Mouse (Mus musculus): ENCODE data around the gene Trp73. TPM values are rescaled to one million over a fixed set of nuclear protein-coding genes. Genes with fewer than 3 reads are reported as not detected.
A peak's percentile ranks its signal among the peaks of the same experiment; 100 is the strongest.

The Trp73 gene
- polyA plus RNA-seq, 1 experiment, result 2.8 TPM

DNA sequence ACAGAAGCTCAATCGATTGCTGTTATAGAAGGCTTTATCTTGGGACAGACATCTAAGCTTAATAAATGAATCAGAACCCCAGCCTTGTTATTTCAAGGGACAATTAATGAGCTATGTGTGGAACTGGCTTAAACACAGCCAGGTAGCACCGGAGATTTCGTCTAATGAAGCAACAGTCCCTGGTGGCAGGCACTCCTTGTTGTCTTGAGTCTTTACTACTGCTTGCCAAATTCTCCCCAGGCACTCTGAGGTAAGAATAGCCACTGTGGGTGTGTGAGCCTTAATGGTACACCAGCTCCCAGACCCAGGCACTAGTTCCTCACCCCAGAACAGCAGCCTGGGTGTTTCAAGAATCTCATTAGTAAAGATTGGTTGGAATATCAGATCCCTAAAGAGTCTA lies 88.6 kb downstream of the Trp73 start:
- H3K4me3 ChIP-seq (ENCODE audit: low read depth, low read length), result no peak overlapping the region
- no peak overlapping the region for H3K27ac ChIP-seq (ENCODE audit: insufficient read depth, low read length)
- H3K27me3 ChIP-seq (ENCODE audit: control insufficient read depth, insufficient read depth, low read length, poor library complexity, severe bottlenecking), result no peaks in the 10 kb centered on the region
- no peak overlapping the region for H3K9ac ChIP-seq (ENCODE audit: low read depth, poor library complexity, severe bottlenecking)
- H3K36me3 ChIP-seq (ENCODE audit: control insufficient read depth, insufficient read depth, low read length, poor library complexity, severe bottlenecking), result no peaks in the 10 kb centered on the region
- H3K4me1 ChIP-seq (ENCODE audit: control insufficient read depth, insufficient read depth, low read length), result no peaks in the 10 kb centered on the region
- TF ChIP-seq POLR2A (IDR thresholded peaks at IDR 0.05; ENCODE audit: insufficient read depth, low read length) (no peak), CTCF (IDR thresholded peaks at IDR 0.05; ENCODE audit: low read depth, low read length) (no peak), EP300 (IDR thresholded peaks at IDR 0.05; ENCODE audit: insufficient read depth, low read depth, low read length) (no peak)
- no peaks in the 10 kb centered on the region for H3K9me3 ChIP-seq (replicated peaks; ENCODE audit: control insufficient read depth, insufficient read depth, low read length, poor library complexity, severe bottlenecking)

- no peaks in the 10 kb centered on the region for H3K4me1 ChIP-seq (ENCODE audit: control insufficient read depth, insufficient read depth, low read length)
- TF ChIP-seq POLR2A (IDR thresholded peaks at IDR 0.05; ENCODE audit: insufficient read depth, low read length), result no peak
- TF ChIP-seq CTCF (IDR thresholded peaks at IDR 0.05; ENCODE audit: low read depth, low read length), result peak; percentile 37
- no peak overlapping the region for H3K9ac ChIP-seq (ENCODE audit: low read depth, poor library complexity, severe bottlenecking)
- no peaks in the 10 kb centered on the region for H3K9me3 ChIP-seq (replicated peaks; ENCODE audit: control insufficient read depth, insufficient read depth, low read length, poor library complexity, severe bottlenecking)
- no peak overlapping the region for H3K27ac ChIP-seq (ENCODE audit: insufficient read depth, low read length)
- no peak overlapping the region for H3K4me3 ChIP-seq (ENCODE audit: low read depth, low read length)
- no peaks in the 10 kb centered on the region for H3K27me3 ChIP-seq (ENCODE audit: control insufficient read depth, insufficient read depth, low read length, poor library complexity, severe bottlenecking)
- no peaks in the 10 kb centered on the region for H3K36me3 ChIP-seq (ENCODE audit: control insufficient read depth, insufficient read depth, low read length, poor library complexity, severe bottlenecking)
These were observed 94.2 kb downstream of the Trp73 start for GRCm38 (mm10) chr4:154045837-154046236.

DNA sequence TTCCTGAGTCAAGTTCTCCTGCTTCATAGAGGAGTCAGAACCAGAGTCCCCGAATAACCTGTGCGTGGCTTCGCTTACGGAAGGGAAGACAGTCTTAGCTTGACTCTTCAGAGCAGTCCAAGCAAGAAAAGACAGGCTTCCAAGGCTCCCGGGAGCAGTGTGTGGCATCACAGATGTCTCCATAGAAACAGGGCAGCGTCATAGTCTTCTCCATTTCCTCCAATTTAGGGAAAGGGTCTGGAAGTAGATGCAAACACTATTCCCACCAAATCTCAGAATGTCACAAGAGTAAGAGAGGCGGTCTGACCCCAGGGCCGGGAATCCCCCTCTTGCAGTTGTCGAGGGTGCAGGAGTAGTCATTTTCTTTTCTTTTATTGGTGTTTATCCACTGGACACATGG lies 97.4 kb downstream of the Trp73 start, which contains the start of gene Ccdc27:
Ccdc27 (minus strand) TSS at position 101 of the 400 bp plus-strand sequence.
- no peaks in the 10 kb centered on the region for H3K4me1 ChIP-seq (ENCODE audit: control insufficient read depth, insufficient read depth, low read length)

GRCm38 (mm10) chr4:154037123-154037522 lies 102.9 kb downstream of the Trp73 start:
- no peak overlapping the region for H3K4me3 ChIP-seq (ENCODE audit: low read depth, low read length)
- H3K4me1 ChIP-seq (ENCODE audit: control insufficient read depth, insufficient read depth, low read length), result no peaks in the 10 kb centered on the region
- H3K9me3 ChIP-seq (replicated peaks; ENCODE audit: control insufficient read depth, insufficient read depth, low read length, poor library complexity, severe bottlenecking), result no peaks in the 10 kb centered on the region
- H3K9ac ChIP-seq (ENCODE audit: low read depth, poor library complexity, severe bottlenecking), result no peak overlapping the region
- H3K36me3 ChIP-seq (ENCODE audit: control insufficient read depth, insufficient read depth, low read length, poor library complexity, severe bottlenecking), result no peaks in the 10 kb centered on the region
- TF ChIP-seq EP300 (IDR thresholded peaks at IDR 0.05; ENCODE audit: insufficient read depth, low read depth, low read length) (no peak), POLR2A (IDR thresholded peaks at IDR 0.05; ENCODE audit: insufficient read depth, low read length) (no peak), CTCF (IDR thresholded peaks at IDR 0.05; ENCODE audit: low read depth, low read length) (no peak)
- no peaks in the 10 kb centered on the region for H3K27me3 ChIP-seq (ENCODE audit: control insufficient read depth, insufficient read depth, low read length, poor library complexity, severe bottlenecking)
- no peak overlapping the region for H3K27ac ChIP-seq (ENCODE audit: insufficient read depth, low read length)

More for the DNA sequence above, 97.4 kb downstream of the Trp73 start, which contains the start of gene Ccdc27:
- TF ChIP-seq POLR2A (IDR thresholded peaks at IDR 0.05; ENCODE audit: insufficient read depth, low read length) (no peak), CTCF (IDR thresholded peaks at IDR 0.05; ENCODE audit: low read depth, low read length) (no peak), EP300 (IDR thresholded peaks at IDR 0.05; ENCODE audit: insufficient read depth, low read depth, low read length) (no peak)
- H3K36me3 ChIP-seq (ENCODE audit: control insufficient read depth, insufficient read depth, low read length, poor library complexity, severe bottlenecking), result no peaks in the 10 kb centered on the region
- H3K4me3 ChIP-seq (ENCODE audit: low read depth, low read length), result no peak within 1 kb of the TSS
- no peak within 1 kb of the TSS for H3K9ac ChIP-seq (ENCODE audit: low read depth, poor library complexity, severe bottlenecking)
- no peaks in the 10 kb centered on the region for H3K27me3 ChIP-seq (ENCODE audit: control insufficient read depth, insufficient read depth, low read length, poor library complexity, severe bottlenecking)
- H3K9me3 ChIP-seq (replicated peaks; ENCODE audit: control insufficient read depth, insufficient read depth, low read length, poor library complexity, severe bottlenecking), result no peaks in the 10 kb centered on the region
- H3K27ac ChIP-seq (ENCODE audit: insufficient read depth, low read length), result no peak within 1 kb of the TSS

GRCm38 (mm10) chr4:154028646-154029045 lies 111.4 kb downstream of the Trp73 start:
- Histone ChIP-seq H3K27ac (ENCODE audit: insufficient read depth, low read length) (no peak overlapping the region), H3K4me1 (ENCODE audit: control insufficient read depth, insufficient read depth, low read length) (no peaks in the 10 kb centered on the region), H3K27me3 (ENCODE audit: control insufficient read depth, insufficient read depth, low read length, poor library complexity, severe bottlenecking) (no peaks in the 10 kb centered on the region), H3K36me3 (ENCODE audit: control insufficient read depth, insufficient read depth, low read length, poor library complexity, severe bottlenecking) (no peaks in the 10 kb centered on the region), H3K9me3 (replicated peaks; ENCODE audit: control insufficient read depth, insufficient read depth, low read length, poor library complexity, severe bottlenecking) (no peaks in the 10 kb centered on the region), H3K9ac (ENCODE audit: low read depth, poor library complexity, severe bottlenecking) (no peak overlapping the region), H3K4me3 (ENCODE audit: low read depth, low read length) (no peak overlapping the region)
- TF ChIP-seq EP300 (IDR thresholded peaks at IDR 0.05; ENCODE audit: insufficient read depth, low read depth, low read length) (no peak), CTCF (IDR thresholded peaks at IDR 0.05; ENCODE audit: low read depth, low read length) (peak; percentile 26), POLR2A (IDR thresholded peaks at IDR 0.05; ENCODE audit: insufficient read depth, low read length) (no peak)

- Histone ChIP-seq H3K9ac (ENCODE audit: low read depth, poor library complexity, severe bottlenecking) (no peak overlapping the region), H3K27ac (ENCODE audit: insufficient read depth, low read length) (no peak overlapping the region), H3K9me3 (replicated peaks; ENCODE audit: control insufficient read depth, insufficient read depth, low read length, poor library complexity, severe bottlenecking) (no peaks in the 10 kb centered on the region), H3K4me1 (ENCODE audit: control insufficient read depth, insufficient read depth, low read length) (no peaks in the 10 kb centered on the region), H3K27me3 (ENCODE audit: control insufficient read depth, insufficient read depth, low read length, poor library complexity, severe bottlenecking) (no peaks in the 10 kb centered on the region), H3K4me3 (ENCODE audit: low read depth, low read length) (no peak overlapping the region), H3K36me3 (ENCODE audit: control insufficient read depth, insufficient read depth, low read length, poor library complexity, severe bottlenecking) (no peaks in the 10 kb centered on the region)
- TF ChIP-seq POLR2A (IDR thresholded peaks at IDR 0.05; ENCODE audit: insufficient read depth, low read length) (no peak), CTCF (IDR thresholded peaks at IDR 0.05; ENCODE audit: low read depth, low read length) (no peak), EP300 (IDR thresholded peaks at IDR 0.05; ENCODE audit: insufficient read depth, low read depth, low read length) (no peak)
These were observed 111.9 kb downstream of the Trp73 start for GRCm38 (mm10) chr4:154028066-154028465.

Data from ES-Bruce4 (cell line).